Mouse (Mus musculus): ENCODE data around the gene Pdap1. TPM values are rescaled to one million over a fixed set of nuclear protein-coding genes. Genes with fewer than 3 reads are reported as not detected.
A peak's percentile ranks its signal among the peaks of the same experiment; 100 is the strongest.
"Not testable (repeated sequence)": the region's sequence is repeated elsewhere in the genome, so short reads cannot be mapped to it uniquely, and the experiment has no call there.

Pdap1 gene
- polyA plus RNA-seq, 1 experiment from 2014 or later = 116 TPM

- Histone ChIP-seq H3K9ac (peak overlapping the region; percentile 91), H3K27ac (no peak overlapping the region), H3K36me3 (peaks cover 50% of the 10 kb centered on the region), H3K4me3 (peak overlapping the region; percentile 93), H3K9me3 (no peaks in the 10 kb centered on the region), H3K4me1 (peaks cover 26% of the 10 kb centered on the region), H3K27me3 (replicated peaks) (no peaks in the 10 kb centered on the region), H3K4me2 (replicated peaks) (peak overlapping the region; percentile 84)
- 0 out of 2 replicates have a peak, but pooled peaks have one; percentile 10 for ATAC-seq (ENCODE audit: low FRiP score, low read depth)
- under 1% methylated on average over 18 of the region's 18 CpGs for WGBS
Measured at GRCm38 (mm10) chr5:145140611-145141010, 573 bp upstream of the Pdap1 start.

GRCm38 (mm10) chr5:145138836-145139235, 1.2 kb downstream of the Pdap1 start:
- Histone ChIP-seq H3K4me1 (peaks cover 26% of the 10 kb centered on the region), H3K27ac (no peak overlapping the region), H3K27me3 (replicated peaks) (no peaks in the 10 kb centered on the region), H3K9me3 (no peaks in the 10 kb centered on the region), H3K36me3 (peaks cover 49% of the 10 kb centered on the region), H3K9ac (peak overlapping the region; percentile 91), H3K4me2 (replicated peaks) (peak overlapping the region; percentile 84), H3K4me3 (peak overlapping the region; percentile 93)
- WGBS = 24% methylated on average over 6 of the region's 6 CpGs
- ATAC-seq (ENCODE audit: low FRiP score, low read depth) = no peak

- H3K9me3 ChIP-seq; H3K4me2 ChIP-seq (replicated peaks); H3K4me3 ChIP-seq; H3K27me3 ChIP-seq (replicated peaks); H3K9ac ChIP-seq; H3K27ac ChIP-seq; ATAC-seq (ENCODE audit: low FRiP score, low read depth); H3K4me1 ChIP-seq: not testable (repeated sequence)
- H3K36me3 ChIP-seq = peaks cover 78% of the 10 kb centered on the region
- whole genome bisulfite sequencing = 90% methylated on average over 6 of the region's 6 CpGs
Measured at GRCm38 (mm10) chr5:145133275-145133674, 6.8 kb downstream of the Pdap1 start.

- H3K9ac ChIP-seq = no peak overlapping the region
- WGBS = 88% methylated on average over 3 of the region's 3 CpGs
Measured at GRCm38 (mm10) chr5:145130995-145131394, 9.0 kb downstream of the Pdap1 start.

DNA sequence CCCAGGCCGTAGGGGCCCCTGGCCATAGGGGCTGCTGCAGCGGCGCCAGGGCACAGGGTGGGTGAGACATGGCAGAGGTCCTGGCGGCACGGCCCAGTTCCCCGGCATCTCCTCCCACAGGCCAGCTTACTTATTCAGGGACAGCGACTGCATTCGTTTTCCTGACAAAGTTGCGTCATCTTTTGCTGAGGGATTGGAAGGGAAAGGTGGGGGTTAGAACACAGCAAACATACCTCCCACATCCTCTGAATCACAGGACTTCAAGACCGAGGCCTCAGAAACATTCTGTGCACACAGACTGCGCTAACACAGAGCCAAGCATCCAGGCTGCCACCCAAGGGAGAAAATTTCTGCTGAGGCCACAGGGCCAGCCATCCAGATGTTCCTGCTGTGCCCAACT, 9.8 kb downstream of the Pdap1 start:
- Histone ChIP-seq H3K27me3 (replicated peaks) (no peaks in the 10 kb centered on the region), H3K9me3 (no peaks in the 10 kb centered on the region), H3K36me3 (peaks cover 92% of the 10 kb centered on the region), H3K27ac (no peak overlapping the region), H3K4me1 (no peaks in the 10 kb centered on the region), H3K9ac (no peak overlapping the region), H3K4me2 (replicated peaks) (no peak overlapping the region), H3K4me3 (no peak overlapping the region)
- no peak for ATAC-seq (ENCODE audit: low FRiP score, low read depth)
- 96% methylated on average over 11 of the region's 11 CpGs for WGBS

More at GRCm38 (mm10) chr5:145130995-145131394, 9.0 kb downstream of the Pdap1 start:
- Histone ChIP-seq H3K4me3 (no peak overlapping the region), H3K9me3 (no peaks in the 10 kb centered on the region), H3K27me3 (replicated peaks) (no peaks in the 10 kb centered on the region), H3K36me3 (peaks cover 87% of the 10 kb centered on the region), H3K4me1 (no peaks in the 10 kb centered on the region), H3K27ac (no peak overlapping the region), H3K4me2 (replicated peaks) (no peak overlapping the region)
- ATAC-seq (ENCODE audit: low FRiP score, low read depth) = no peak

DNA sequence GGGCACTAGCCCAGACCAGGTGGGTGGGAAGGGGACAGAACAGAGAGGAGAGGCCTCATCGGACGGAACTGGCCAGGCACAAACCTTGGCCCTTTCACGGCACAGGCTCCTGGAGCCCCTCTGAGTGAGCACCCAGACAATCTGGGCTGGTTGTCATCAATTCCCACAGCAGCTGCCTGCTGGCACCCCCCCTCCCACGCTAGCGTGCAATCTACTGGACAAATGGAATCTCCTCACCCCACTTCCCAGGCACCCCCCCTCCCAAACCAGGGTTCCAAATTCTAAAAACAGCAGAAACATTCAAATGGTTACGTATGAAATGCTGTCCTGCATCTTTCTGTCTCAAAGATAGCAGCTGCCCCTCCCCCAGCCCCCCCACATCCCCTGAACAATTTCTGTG, 10.3 kb downstream of the Pdap1 start:
- H3K4me2 ChIP-seq (replicated peaks) = not testable (repeated sequence)

GRCm38 (mm10) chr5:145129124-145129523, 10.9 kb downstream of the Pdap1 start:
- no peak overlapping the region for H3K9ac ChIP-seq
- H3K27me3 ChIP-seq (replicated peaks) = no peaks in the 10 kb centered on the region
- no peak overlapping the region for H3K27ac ChIP-seq
- ATAC-seq (ENCODE audit: low FRiP score, low read depth) = no peak
- peaks cover 92% of the 10 kb centered on the region for H3K36me3 ChIP-seq
- no peak overlapping the region for H3K4me2 ChIP-seq (replicated peaks)
- no peaks in the 10 kb centered on the region for H3K9me3 ChIP-seq
- no peaks in the 10 kb centered on the region for H3K4me1 ChIP-seq
- WGBS = 96% methylated on average over 4 of the region's 4 CpGs
- no peak overlapping the region for H3K4me3 ChIP-seq

More for the DNA sequence above, 10.3 kb downstream of the Pdap1 start:
- H3K36me3 ChIP-seq = peaks cover 92% of the 10 kb centered on the region
- not testable (repeated sequence) for ATAC-seq (ENCODE audit: low FRiP score, low read depth); H3K9me3 ChIP-seq; H3K4me3 ChIP-seq; H3K27me3 ChIP-seq (replicated peaks); H3K27ac ChIP-seq; H3K9ac ChIP-seq; H3K4me1 ChIP-seq
- WGBS = 86% methylated on average over 6 of the region's 6 CpGs

DNA sequence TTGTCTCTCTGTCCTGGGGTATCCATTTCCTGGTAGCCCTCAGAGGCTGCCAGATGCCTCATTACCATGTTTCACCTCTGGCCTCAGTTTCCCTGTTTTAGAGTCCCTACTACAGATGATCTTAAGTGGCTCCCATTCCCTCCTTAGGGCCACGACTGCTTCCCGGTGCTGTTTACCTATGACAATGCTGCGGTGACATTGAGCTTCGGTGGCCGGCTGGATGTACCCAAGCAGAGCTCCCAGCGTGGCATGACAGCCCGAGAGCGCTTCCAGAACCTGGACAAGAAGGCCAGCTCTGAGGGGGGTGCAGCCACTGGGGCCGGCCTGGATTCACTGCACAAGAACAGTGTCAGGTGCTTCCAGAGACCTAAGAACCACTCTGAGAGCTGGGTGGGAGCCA, 13.5 kb downstream of the Pdap1 start:
- H3K9me3 ChIP-seq = no peaks in the 10 kb centered on the region
- no peaks in the 10 kb centered on the region for H3K27me3 ChIP-seq (replicated peaks)
- H3K9ac ChIP-seq = no peak overlapping the region
- H3K4me2 ChIP-seq (replicated peaks) = no peak overlapping the region
- H3K36me3 ChIP-seq = peaks cover 78% of the 10 kb centered on the region
- no peak for ATAC-seq (ENCODE audit: low FRiP score, low read depth)
- no peaks in the 10 kb centered on the region for H3K4me1 ChIP-seq
- 95% methylated on average over 9 of the region's 9 CpGs for WGBS
- no peak overlapping the region for H3K27ac ChIP-seq
- no peak overlapping the region for H3K4me3 ChIP-seq

GRCm38 (mm10) chr5:145123396-145123795, 16.6 kb downstream of the Pdap1 start:
- peaks cover 49% of the 10 kb centered on the region for H3K36me3 ChIP-seq

DNA sequence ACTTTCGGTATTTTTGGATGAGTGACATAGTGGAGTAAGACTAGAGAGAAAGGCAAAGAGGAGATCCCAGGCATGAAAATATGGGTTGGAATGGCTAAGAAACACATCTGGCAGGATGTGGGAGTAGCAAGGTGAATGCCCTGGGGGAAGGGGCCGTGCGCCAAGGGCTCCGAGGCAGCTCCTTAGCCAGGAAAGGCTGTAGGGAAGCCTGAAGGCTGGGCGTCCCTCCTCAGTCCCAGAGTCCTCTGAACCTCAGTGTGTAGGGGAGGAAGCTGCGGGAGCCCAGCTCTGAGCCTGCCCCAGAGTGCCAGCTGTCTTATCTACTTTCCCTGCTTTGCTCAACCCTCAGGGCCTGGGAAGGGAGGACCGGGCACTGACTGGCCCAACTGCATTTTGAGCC, 19.1 kb downstream of the Pdap1 start:
- H3K36me3 ChIP-seq = peaks cover 28% of the 10 kb centered on the region
- no peaks in the 10 kb centered on the region for H3K27me3 ChIP-seq (replicated peaks)
- no peak for ATAC-seq (ENCODE audit: low FRiP score, low read depth)
- no peak overlapping the region for H3K27ac ChIP-seq
- 80% methylated on average over 7 of the region's 7 CpGs for WGBS
- no peak overlapping the region for H3K9ac ChIP-seq
- H3K9me3 ChIP-seq = no peaks in the 10 kb centered on the region
- no peaks in the 10 kb centered on the region for H3K4me1 ChIP-seq
- no peak overlapping the region for H3K4me3 ChIP-seq
- H3K4me2 ChIP-seq (replicated peaks) = no peak overlapping the region

More at GRCm38 (mm10) chr5:145123396-145123795, 16.6 kb downstream of the Pdap1 start:
- WGBS = 93% methylated on average over 19 of the region's 19 CpGs
- ATAC-seq (ENCODE audit: low FRiP score, low read depth) = no peak
- no peak overlapping the region for H3K4me2 ChIP-seq (replicated peaks)
- no peaks in the 10 kb centered on the region for H3K27me3 ChIP-seq (replicated peaks)
- no peak overlapping the region for H3K4me3 ChIP-seq
- H3K9me3 ChIP-seq = no peaks in the 10 kb centered on the region
- no peaks in the 10 kb centered on the region for H3K4me1 ChIP-seq
- H3K9ac ChIP-seq = no peak overlapping the region
- no peak overlapping the region for H3K27ac ChIP-seq

GRCm38 (mm10) chr5:145119385-145119784, 20.7 kb downstream of the Pdap1 start:
- no peak for ATAC-seq (ENCODE audit: low FRiP score, low read depth)
- H3K4me3 ChIP-seq = no peak overlapping the region
- H3K36me3 ChIP-seq = peaks cover 14% of the 10 kb centered on the region; the same call in 1 of the 2 replicates
- H3K9me3 ChIP-seq = no peaks in the 10 kb centered on the region
- peaks cover 5% of the 10 kb centered on the region; the same call in 1 of the 2 replicates for H3K4me1 ChIP-seq
- no peak overlapping the region for H3K27ac ChIP-seq
- WGBS = 91% methylated on average over 2 of the region's 2 CpGs
- peaks cover 9% of the 10 kb centered on the region for H3K27me3 ChIP-seq (replicated peaks)
- no peak overlapping the region for H3K4me2 ChIP-seq (replicated peaks)
- no peak overlapping the region for H3K9ac ChIP-seq

- Histone ChIP-seq H3K27me3 (replicated peaks) (peaks cover 18% of the 10 kb centered on the region), H3K36me3 (peaks cover 4% of the 10 kb centered on the region; the same call in 1 of the 2 replicates), H3K27ac (no peak overlapping the region), H3K4me1 (peaks cover 9% of the 10 kb centered on the region; the same call in 1 of the 2 replicates), H3K4me2 (replicated peaks) (no peak overlapping the region), H3K9me3 (no peaks in the 10 kb centered on the region), H3K4me3 (no peak overlapping the region), H3K9ac (no peak overlapping the region)
- WGBS = 86% methylated on average over 5 of the region's 5 CpGs
- ATAC-seq (ENCODE audit: low FRiP score, low read depth) = no peak
Measured at GRCm38 (mm10) chr5:145118461-145118860, 21.6 kb downstream of the Pdap1 start.

- no peak for ATAC-seq (ENCODE audit: low FRiP score, low read depth)
- Histone ChIP-seq H3K9me3 (no peaks in the 10 kb centered on the region), H3K4me3 (no peak overlapping the region), H3K36me3 (no peaks in the 10 kb centered on the region; the same call in 1 of the 2 replicates), H3K4me2 (replicated peaks) (no peak overlapping the region), H3K27me3 (replicated peaks) (peaks cover 20% of the 10 kb centered on the region), H3K27ac (no peak overlapping the region), H3K9ac (no peak overlapping the region), H3K4me1 (peaks cover 9% of the 10 kb centered on the region; the same call in 1 of the 2 replicates)
- WGBS = 69% methylated on average over 6 of the region's 6 CpGs
Measured at GRCm38 (mm10) chr5:145118005-145118404, 22.0 kb downstream of the Pdap1 start.

Data from neural tube, embryonic 12.5 days (tissue).